Mouse (Mus musculus) lung, postnatal 0 days (tissue): Measurements from ENCODE around the gene Pbrm1. TPM values are rescaled to one million over a fixed set of nuclear protein-coding genes. Genes with fewer than 3 reads are reported as not detected.

Experiments used
- ATAC-seq: fragments of 200-750 bp; cut with Nextera tagmentation; 2 replicates; pipeline ENCODE4 v1.8.0; 2017; ENCODE audit warnings: moderate library complexity
- DNase-seq: peaks from one replicate; pipeline ENCODE4 v3.0.0-alpha.2; 2016; ENCODE audit warnings: low spot score
- H3K27ac ChIP-seq: fragments of 300-500 bp; sonication (generic); 2 replicates; pipeline ENCODE4 v1.5.1; 2014; ENCODE audit warnings: antibody characterized with exemption, mild to moderate bottlenecking, low read length, mixed read lengths
- H3K27me3 ChIP-seq: fragments of 300-500 bp; sonication (generic); replicated peaks from 2 replicates; pipeline ENCODE4 v1.6.1; 2014; ENCODE audit warnings: low read length, mixed read lengths; ENCODE audit not compliant: insufficient read depth
- H3K36me3 ChIP-seq: fragments of 300-500 bp; sonication (generic); 2 replicates; pipeline ENCODE4 v1.6.1; 2014; ENCODE audit warnings: low read length, mixed read lengths; ENCODE audit not compliant: insufficient read depth
- H3K4me1 ChIP-seq: fragments of 300-500 bp; sonication (generic); 2 replicates; pipeline ENCODE4 v1.6.1; 2014; ENCODE audit warnings: antibody characterized with exemption, low read depth, low read length, mixed read lengths; ENCODE audit not compliant: insufficient read depth
- H3K4me2 ChIP-seq: fragments of 300-500 bp; sonication (generic); replicated peaks from 2 replicates; pipeline ENCODE4 v1.6.1; 2014; ENCODE audit warnings: low read depth, mild to moderate bottlenecking, low read length, moderate library complexity, mixed read lengths
- H3K4me3 ChIP-seq: fragments of 300-500 bp; sonication (generic); 2 replicates; pipeline ENCODE4 v1.5.1; 2014; ENCODE audit warnings: low read depth, low read length
- H3K9ac ChIP-seq: fragments of 300-500 bp; sonication (generic); replicated peaks from 2 replicates; pipeline ENCODE4 v1.6.1; 2014; ENCODE audit warnings: low read depth, mild to moderate bottlenecking
- H3K9me3 ChIP-seq: fragments of 300-500 bp; sonication (generic); 2 replicates; pipeline ENCODE4 v1.6.1; 2016; ENCODE audit warnings: low read length, mixed read lengths
- CTCF ChIP-seq: IDR thresholded peaks from 2 replicates; pipeline ENCODE4 v1.5.1; 2016; ENCODE audit warnings: antibody characterized with exemption, mild to moderate bottlenecking
- EP300 ChIP-seq: IDR thresholded peaks from 2 replicates; pipeline ENCODE4 v1.6.1; 2016; ENCODE audit warnings: antibody characterized with exemption, mild to moderate bottlenecking, control low read depth
- WGBS: fragments of 180-500 bp; shearing (Covaris S2); extraction: QIAGEN DNeasy Blood & Tissue Kit; methylation state at CpG from one replicate; pipeline ENCODE4 v1.1.7; 2014; 5-methylcytosine and 5-hydroxymethylcytosine counted together
- polyA plus RNA-seq: library from polyadenylated mRNA; unstranded; fragments of >200 nt; fragmentation: Nextera tagmentation; extraction: Ambion mirVana; gene quantifications from 2 replicates; pipeline ENCODE4 v1.2.1, GENCODE M21; 2015

Pbrm1 gene
- polyA plus RNA-seq, 1 experiment from 2014 or later = 59.8 TPM

DNA sequence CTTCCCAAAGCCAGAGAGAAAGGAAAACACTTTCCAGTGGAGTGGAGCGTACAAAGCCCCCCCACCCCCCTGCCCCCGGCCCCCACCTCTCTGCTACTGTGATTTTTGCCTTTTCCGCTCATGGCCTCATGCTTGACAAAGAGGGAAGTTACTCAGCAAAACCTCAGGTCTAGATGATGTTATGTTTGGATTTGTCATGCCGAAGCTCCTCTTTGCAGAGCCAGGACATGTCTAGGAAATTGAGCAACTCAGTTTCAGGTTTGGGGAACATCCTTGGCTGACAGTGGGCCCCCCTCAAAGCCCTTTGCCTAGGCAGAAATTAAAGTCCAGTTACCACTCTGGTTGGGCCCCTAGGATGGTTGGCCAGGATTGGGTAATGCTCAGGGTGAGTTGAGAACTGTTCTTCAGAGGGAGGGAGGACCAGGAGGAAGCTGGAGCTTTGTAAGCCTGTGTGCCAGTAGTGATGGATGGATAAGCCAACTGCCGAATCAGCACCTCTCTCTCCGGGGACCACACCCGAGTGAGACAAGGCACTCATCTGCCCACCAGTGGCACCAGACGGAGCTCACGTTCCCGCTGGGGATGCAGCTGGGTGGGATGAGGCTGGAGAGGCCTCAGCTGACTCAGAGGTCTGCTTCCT, 147.2 kb downstream of the Pbrm1 start:
- Histone ChIP-seq H3K4me1 (no peaks in the 10 kb centered on the region; the same call in none of the 2 replicates), H3K4me2 (peak overlapping the region; percentile 44), H3K4me3 (no peak overlapping the region; the same call in 1 of the 2 replicates), H3K27ac (0 out of 2 replicates have a peak overlapping the region, but pooled peaks have one; percentile 15), H3K9ac (no peak overlapping the region), H3K9me3 (no peaks in the 10 kb centered on the region), H3K36me3 (0 out of 2 replicates have a peak, but pooled peaks cover 7% of the 10 kb centered on the region), H3K27me3 (no peaks in the 10 kb centered on the region)
- peak; percentile 34 for ATAC-seq
- DNase-seq = peak; percentile 65
- WGBS = 39% methylated on average over 10 of the region's 10 CpGs
- no peak for TF ChIP-seq EP300
- TF ChIP-seq CTCF = peak; percentile 22

DNA sequence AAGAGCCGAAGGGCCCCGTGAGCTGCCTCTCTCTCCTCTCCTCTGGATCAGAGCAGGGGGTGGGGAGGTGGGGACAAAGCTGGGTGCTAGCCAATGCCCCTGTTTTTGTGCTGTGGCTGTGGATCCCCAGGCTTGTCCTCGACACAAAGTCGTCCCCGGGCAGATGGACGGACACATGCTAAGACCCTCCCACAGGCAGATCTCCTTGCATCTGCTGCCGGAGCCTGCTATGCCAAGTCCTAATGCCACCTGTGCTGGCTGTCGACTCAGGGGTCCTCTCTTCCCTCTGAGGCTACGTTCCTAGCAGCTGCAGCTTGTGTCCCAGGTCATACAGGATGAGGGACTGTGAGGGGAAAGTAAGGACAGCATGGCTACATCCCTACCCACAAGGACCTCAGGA, 147.9 kb downstream of the Pbrm1 start:
- no peak for ATAC-seq

DNA sequence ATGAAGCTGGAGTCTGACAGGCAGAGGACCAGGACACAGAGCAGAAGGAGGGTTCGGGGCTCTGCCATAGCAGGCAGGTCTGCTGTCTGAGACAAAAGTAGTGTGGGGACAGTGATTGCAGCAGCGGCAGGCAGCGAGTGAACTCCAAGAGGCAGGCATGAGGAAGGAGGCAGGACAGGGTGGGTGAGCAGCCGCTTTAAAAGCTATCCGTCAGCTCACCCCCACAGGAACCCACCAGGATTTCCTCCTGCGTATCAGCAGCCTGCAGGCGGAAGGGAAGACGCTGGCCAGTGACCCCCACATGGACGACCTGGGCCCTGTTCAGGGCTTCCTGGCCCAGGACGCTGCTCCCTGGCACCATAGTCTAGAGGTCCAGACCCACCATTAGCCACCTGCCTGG, 149.5 kb downstream of the Pbrm1 start, which contains the start of gene Stab1:
Gene Stab1, minus strand, starts transcription at position 217 of the 400 bp plus-strand sequence.
- Histone ChIP-seq H3K27ac (peak within 1 kb of the TSS; percentile 62), H3K4me2 (peak within 1 kb of the TSS; percentile 44), H3K4me1 (no peaks in the 10 kb centered on the region; the same call in 1 of the 2 replicates), H3K27me3 (no peaks in the 10 kb centered on the region), H3K9me3 (no peaks in the 10 kb centered on the region), H3K36me3 (peaks cover 28% of the 10 kb centered on the region), H3K4me3 (peak within 1 kb of the TSS; percentile 31), H3K9ac (peak within 1 kb of the TSS; percentile 19; the same call in 1 of the 2 replicates)
- TF ChIP-seq CTCF (no peak), EP300 (peak; percentile 79; the same call in 1 of the 2 replicates)
- WGBS = 23% methylated on average over 10 of the region's 10 CpGs
- ATAC-seq = peak; percentile 66
- peak; percentile 62 for DNase-seq

More for the DNA sequence above, 147.9 kb downstream of the Pbrm1 start:
- TF ChIP-seq CTCF (no peak), EP300 (no peak)
- H3K27me3 ChIP-seq = no peaks in the 10 kb centered on the region
- no peaks in the 10 kb centered on the region; the same call in none of the 2 replicates for H3K4me1 ChIP-seq
- no peak for DNase-seq
- H3K4me3 ChIP-seq = peak overlapping the region; percentile 31; the same call in 1 of the 2 replicates
- H3K36me3 ChIP-seq = peaks cover 14% of the 10 kb centered on the region; the same call in 1 of the 2 replicates
- 0 out of 2 replicates have a peak overlapping the region, but pooled peaks have one; percentile 19 for H3K9ac ChIP-seq
- no peaks in the 10 kb centered on the region for H3K9me3 ChIP-seq
- H3K4me2 ChIP-seq = peak overlapping the region; percentile 44
- WGBS = 44% methylated on average over 9 of the region's 9 CpGs
- peak overlapping the region; percentile 15; the same call in 1 of the 2 replicates for H3K27ac ChIP-seq

DNA sequence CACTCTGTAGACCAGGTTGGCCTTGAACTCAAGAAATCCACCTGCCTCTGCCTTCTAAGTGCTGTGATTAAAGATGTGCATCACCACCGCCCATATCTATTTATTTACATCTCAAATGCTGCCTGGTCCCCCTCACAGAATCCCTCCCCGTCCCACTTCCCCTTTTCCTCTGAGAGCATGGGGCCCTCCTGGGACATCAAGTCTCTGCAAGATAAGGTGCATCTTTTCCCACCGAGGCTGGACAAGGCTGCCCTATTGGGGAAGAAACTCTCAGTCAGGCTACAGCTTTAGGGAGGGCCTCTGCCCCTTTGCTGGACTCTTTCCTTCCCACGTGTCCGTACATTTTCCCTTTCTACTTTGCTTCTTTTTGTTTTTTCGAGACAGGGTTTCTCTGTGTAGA, 150.6 kb downstream of the Pbrm1 start:
- Histone ChIP-seq H3K9me3 (no peaks in the 10 kb centered on the region), H3K9ac (no peak overlapping the region), H3K36me3 (peaks cover 37% of the 10 kb centered on the region), H3K4me1 (no peaks in the 10 kb centered on the region; the same call in 1 of the 2 replicates), H3K4me2 (no peak overlapping the region), H3K27ac (no peak overlapping the region), H3K27me3 (no peaks in the 10 kb centered on the region), H3K4me3 (no peak overlapping the region)
- 51% methylated on average over 6 of the region's 6 CpGs for WGBS
- DNase-seq (no peak), ATAC-seq (no peak)
- TF ChIP-seq CTCF (no peak), EP300 (no peak)

DNA sequence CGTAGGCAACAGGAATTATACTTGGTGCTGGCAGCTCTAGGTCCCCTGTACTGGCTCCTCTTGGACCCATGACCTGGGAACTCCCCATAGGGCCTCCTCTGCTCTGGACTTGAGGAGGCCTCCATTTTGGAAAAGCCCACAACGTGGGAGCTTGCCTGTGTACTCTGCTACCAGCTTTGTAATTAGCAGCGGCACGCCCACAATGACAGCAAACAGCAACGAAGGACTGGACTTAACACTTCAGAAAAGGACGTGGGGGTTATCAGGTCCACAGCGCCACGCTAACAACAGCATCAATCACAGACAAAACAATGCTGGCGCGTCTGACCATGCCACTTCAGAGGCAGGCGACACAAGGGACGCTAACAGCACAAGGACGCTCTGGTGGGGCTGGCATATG, 152.0 kb downstream of the Pbrm1 start:
- Histone ChIP-seq H3K9me3 (no peaks in the 10 kb centered on the region), H3K4me2 (no peak overlapping the region), H3K27ac (no peak overlapping the region), H3K4me1 (no peaks in the 10 kb centered on the region; the same call in 1 of the 2 replicates), H3K36me3 (peaks cover 51% of the 10 kb centered on the region), H3K9ac (no peak overlapping the region), H3K4me3 (no peak overlapping the region), H3K27me3 (no peaks in the 10 kb centered on the region)
- WGBS = 80% methylated on average over 13 of the region's 13 CpGs
- no peak for DNase-seq
- no peak for TF ChIP-seq CTCF
- no peak for TF ChIP-seq EP300
- no peak for ATAC-seq

Other genes starting within 250 kb of the Pbrm1 start
- 41.7 and 44.7 TPM in 2 replicates for gene Tmem110, start 193.5 kb upstream of the Pbrm1 start, polyA plus RNA-seq
- gene Mustn1, start 139.9 kb upstream of the Pbrm1 start, polyA plus RNA-seq = 30.5 and 36.6 TPM in 2 replicates
- 6.7 and 7.9 TPM in 2 replicates for gene Itih4, start 132.7 kb upstream of the Pbrm1 start, polyA plus RNA-seq
- gene Itih3, start 95.4 kb upstream of the Pbrm1 start, polyA plus RNA-seq = 2.2 and 2.5 TPM in 2 replicates
- 0.81 and 1.1 TPM in 2 replicates for gene Itih1, start 75.8 kb upstream of the Pbrm1 start, polyA plus RNA-seq
- gene Nek4, start 67.8 kb upstream of the Pbrm1 start, polyA plus RNA-seq = 4.7 and 4.9 TPM in 2 replicates
- 42.4 and 48.9 TPM in 2 replicates for gene Glt8d1, start 17.7 kb upstream of the Pbrm1 start, polyA plus RNA-seq
- 467 and 493 TPM in 2 replicates for gene Spcs1, start 17.5 kb upstream of the Pbrm1 start, polyA plus RNA-seq
- 29.5 and 31.9 TPM in 2 replicates for gene Gnl3, start within 50 bp of the Pbrm1 start, polyA plus RNA-seq
- gene Smim4, start 109.8 kb downstream of the Pbrm1 start, polyA plus RNA-seq = 109 and 118 TPM in 2 replicates
- gene Nt5dc2, start 111.9 kb downstream of the Pbrm1 start, polyA plus RNA-seq = 148 and 162 TPM in 2 replicates
- gene Stab1, start 149.5 kb downstream of the Pbrm1 start, polyA plus RNA-seq = 32.4 and 34.2 TPM in 2 replicates
- gene Tnnc1, start 189.2 kb downstream of the Pbrm1 start, polyA plus RNA-seq = 77.2 and 87.2 TPM in 2 replicates
- 196 and 224 TPM in 2 replicates for gene Nisch, start 197.8 kb downstream of the Pbrm1 start, polyA plus RNA-seq
- 4.7 and 5.7 TPM in 2 replicates for gene Sema3g, start 198.7 kb downstream of the Pbrm1 start, polyA plus RNA-seq
- gene Phf7, start 232.2 kb downstream of the Pbrm1 start, polyA plus RNA-seq = 17.7 and 18.8 TPM in 2 replicates
- gene Bap1, start 232.3 kb downstream of the Pbrm1 start, polyA plus RNA-seq = 38.1 and 38.7 TPM in 2 replicates